Mouse (Mus musculus): ENCODE data around the gene Gm17402. TPM values are rescaled to one million over a fixed set of nuclear protein-coding genes. Genes with fewer than 3 reads are reported as not detected.

Gene Gm17402
- not detected in 4 replicates for total RNA-seq (2023; ENCODE audit: inconsistent age)

GRCm38 (mm10) chr3:67375063-67375462 lies at the start of gene Gm17402:
Gene Gm17402 (minus strand): TSS chr3:67375163.

GRCm38 (mm10) chr3:67373872-67374271 lies 1.1 kb downstream of the Gm17402 start, which contains the start of gene Mlf1:
Gene Mlf1 (plus strand): TSS chr3:67374097.

Other genes starting within 250 kb of the Gm17402 start
- gene Mlf1, start 1.1 kb downstream of the Gm17402 start, total RNA-seq (2023; ENCODE audit: inconsistent age), result 2.5 to 4.3 TPM (median 3.8 TPM) in 4 replicates
- 30.8 to 39.1 TPM (median 33.1 TPM) in 4 replicates for gene Gfm1, start 54.9 kb upstream of the Gm17402 start, total RNA-seq (2023; ENCODE audit: inconsistent age)
- gene Lxn, start 88.8 kb upstream of the Gm17402 start, total RNA-seq (2023; ENCODE audit: inconsistent age), result 1.1 to 1.8 TPM (median 1.6 TPM) in 4 replicates
- gene Rarres1, start 140.4 kb upstream of the Gm17402 start, total RNA-seq (2023; ENCODE audit: inconsistent age), result 0.51 to 1.0 TPM (median 0.80 TPM) in 4 replicates
- 51.4 to 65.8 TPM (median 54.5 TPM) in 4 replicates for gene Mfsd1, start 207.6 kb upstream of the Gm17402 start, total RNA-seq (2023; ENCODE audit: inconsistent age)